Mouse (Mus musculus) bone marrow, adult 2 months (tissue): ENCODE measurements around the gene Dyrk2.

Experiments
- CTCF ChIP-seq: fragments of 200-500 bp; IDR thresholded peaks from 2 replicates; pipeline ENCODE4 v1.5.1; 2011; ENCODE audit warnings: low read length, control low read depth; ENCODE audit not compliant: control insufficient read depth, insufficient read depth
- POLR2A ChIP-seq: fragments of 200-500 bp; IDR thresholded peaks from 2 replicates; pipeline ENCODE4 v1.6.1; 2011; ENCODE audit warnings: low read depth, mild to moderate bottlenecking, control low read depth, low read length, borderline replicate concordance; ENCODE audit not compliant: control insufficient read depth

- TF ChIP-seq CTCF (no peak), POLR2A (no peak)
Observed at GRCm38 (mm10) chr10:118854641-118855040, 15.4 kb downstream of the Dyrk2 start.
